Mouse (Mus musculus): Measurements from ENCODE around the gene Kif3a.
A peak's percentile ranks its signal among the peaks of the same experiment; 100 is the strongest.

Gene Kif3a

DNA sequence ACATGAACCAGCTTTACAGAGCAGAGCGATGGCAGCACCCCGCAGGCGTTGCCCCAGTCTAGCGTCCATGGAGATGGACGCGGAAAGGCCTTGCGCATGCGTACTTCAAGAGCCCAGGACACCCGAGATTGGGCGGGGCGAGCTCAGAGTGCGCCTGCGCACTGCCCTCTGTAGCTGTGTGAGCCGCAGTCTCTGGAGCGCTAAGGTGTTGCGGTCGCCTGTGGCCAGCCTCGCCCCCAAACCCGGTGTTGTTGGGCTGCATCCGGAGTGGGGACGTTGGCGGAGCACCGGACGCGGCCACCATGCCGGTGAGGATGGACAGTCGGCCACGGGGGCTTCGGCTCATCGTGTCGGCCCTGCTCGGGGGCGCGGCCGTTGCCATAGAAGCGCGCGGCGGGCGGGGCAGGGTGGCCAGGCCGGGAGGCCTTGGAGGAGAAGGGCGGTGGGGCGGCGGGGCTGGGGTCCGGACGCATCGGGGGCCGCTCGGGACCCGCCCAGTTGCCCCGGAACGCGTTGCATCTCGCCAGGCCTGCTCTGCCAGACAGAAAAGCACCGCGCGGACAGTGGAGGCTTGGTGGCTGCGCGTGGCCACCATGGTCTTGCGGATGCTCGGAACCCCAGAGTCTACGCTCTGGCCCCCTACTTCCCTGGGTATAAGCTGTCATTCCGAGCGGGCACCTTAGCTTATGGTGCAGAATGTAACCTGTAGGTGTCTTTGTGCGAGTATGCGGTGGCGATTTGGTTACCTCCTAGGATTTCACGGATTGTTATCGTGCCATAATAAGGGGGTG is at the start of gene Kif3a:
Gene Kif3a (plus strand): TSS at position 156 of the 791 bp plus-strand sequence.
- DNase-seq (ENCODE audit: low spot score), result peak; percentile 99

DNA sequence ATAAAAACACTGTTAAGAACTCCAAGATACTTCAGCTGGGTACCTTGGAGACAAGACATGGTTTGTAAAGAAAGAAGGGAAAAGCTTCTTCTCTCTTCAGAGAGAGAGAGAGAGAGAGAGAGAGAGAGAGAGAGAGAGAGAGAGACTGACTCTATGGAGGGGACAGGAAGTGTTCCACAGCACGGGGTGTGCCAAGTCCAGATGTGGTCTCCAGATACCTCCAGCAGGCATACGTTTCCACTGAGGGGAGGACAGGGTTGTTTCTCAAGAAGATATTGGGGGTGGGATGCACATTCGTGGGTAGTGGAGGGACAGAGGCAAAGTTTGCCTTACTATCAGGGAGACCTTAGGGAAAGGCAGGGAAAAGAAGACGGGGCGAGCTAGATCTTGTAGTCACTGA is 48.4 kb upstream of the Kif3a start:
- DNase-seq (ENCODE audit: low spot score), result no peak

GRCm38 (mm10) chr11:53519207-53520121 is 47.7 kb upstream of the Kif3a start, which contains the start of gene Sept8:
Gene Sept8, plus strand, starts transcription at chr11:53519257.
- DNase-seq (ENCODE audit: low spot score), result peak; percentile 69

DNA sequence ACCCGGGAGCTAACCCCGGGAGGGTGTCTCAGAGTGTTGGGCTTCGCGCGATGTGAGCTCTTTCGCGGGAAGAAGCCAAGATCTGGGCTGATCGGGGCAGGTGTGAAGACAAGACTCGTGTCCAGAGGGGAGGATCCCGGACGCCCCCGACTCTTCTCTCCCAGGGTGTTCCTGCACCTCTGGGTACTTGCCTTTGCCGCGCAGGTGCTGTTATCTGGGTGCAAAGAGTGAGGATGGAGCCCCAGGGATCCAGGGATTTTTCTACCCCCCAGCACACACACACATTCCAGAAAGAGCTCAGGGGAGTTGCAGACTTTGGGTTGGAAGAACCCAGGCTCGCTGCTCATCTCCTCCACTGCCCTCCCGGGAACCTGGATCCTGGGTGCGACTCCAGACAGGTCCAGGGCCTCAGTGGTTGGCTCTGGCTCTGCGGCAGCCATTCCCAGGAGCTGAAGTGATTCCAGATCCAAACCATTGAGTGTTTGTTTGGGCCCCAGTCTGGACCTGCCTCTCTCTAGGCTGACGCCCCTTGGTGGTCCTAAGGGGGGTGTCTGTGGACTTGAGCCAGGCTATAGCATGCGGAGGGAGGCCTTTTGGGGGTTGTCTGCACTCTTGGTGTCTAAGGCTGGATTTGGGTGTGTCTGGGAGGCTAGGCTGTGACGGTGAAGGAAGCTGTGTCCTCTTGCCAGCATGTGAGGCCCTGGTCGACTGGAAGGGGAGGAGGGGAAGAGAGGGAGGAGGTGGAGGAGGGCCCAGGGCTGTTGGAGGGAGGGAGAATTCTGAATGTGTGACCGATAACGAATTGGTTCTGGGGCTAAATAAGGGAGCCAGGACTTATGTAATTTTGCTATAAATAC is 46.8 kb upstream of the Kif3a start:
- DNase-seq (ENCODE audit: low spot score), result peak; percentile 61

DNA sequence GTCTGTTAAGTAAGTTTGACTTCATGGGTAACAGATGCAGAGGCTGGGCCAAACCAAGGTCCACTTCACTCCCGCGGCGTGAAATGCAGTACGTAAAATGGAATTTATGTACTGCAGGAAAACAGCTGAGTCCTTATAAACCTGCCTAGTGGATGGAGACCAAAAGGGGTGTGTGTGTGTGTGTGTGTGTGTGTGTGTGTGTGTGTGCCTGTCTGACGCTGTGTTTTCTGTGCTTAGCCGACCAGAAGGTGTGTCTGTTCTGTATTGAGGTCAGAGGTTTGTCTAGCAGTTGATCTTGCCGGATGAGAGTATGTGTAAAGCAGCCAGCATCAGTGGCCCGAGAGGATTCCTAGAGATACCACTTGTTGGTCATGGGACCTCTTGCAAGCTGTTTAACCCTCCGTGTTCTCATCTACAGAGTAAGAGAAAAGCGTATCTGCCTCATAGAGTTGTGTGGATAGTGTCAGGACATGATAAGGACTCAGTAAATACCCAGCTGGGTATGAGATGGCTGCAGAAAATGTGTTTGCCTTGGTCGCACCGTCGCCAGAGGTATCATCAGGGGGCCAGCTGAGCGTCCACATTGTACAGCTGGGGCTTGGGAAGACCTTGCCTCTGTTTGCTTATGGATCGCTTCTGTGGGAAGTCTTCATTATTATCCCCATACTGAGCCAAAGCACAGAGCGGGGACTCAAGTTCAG is 45.9 kb upstream of the Kif3a start:
- DNase-seq (ENCODE audit: low spot score), result no peak

DNA sequence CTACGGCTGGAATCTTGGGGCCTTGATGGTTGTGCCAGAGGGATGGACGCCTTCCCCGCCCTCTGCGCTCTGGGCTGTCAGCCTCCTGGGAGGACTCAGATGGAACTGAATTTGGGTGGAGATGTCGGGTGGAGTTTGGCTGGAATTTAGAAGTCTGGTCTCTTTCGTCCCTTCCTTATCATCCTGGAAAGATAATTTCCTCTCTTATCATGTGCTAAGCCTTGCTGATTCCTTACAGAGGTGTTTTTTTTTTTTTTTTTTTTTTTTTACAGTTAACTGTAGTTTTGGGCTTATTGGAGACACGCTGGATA is 45.4 kb upstream of the Kif3a start:
- DNase-seq (ENCODE audit: low spot score), result no peak

DNA sequence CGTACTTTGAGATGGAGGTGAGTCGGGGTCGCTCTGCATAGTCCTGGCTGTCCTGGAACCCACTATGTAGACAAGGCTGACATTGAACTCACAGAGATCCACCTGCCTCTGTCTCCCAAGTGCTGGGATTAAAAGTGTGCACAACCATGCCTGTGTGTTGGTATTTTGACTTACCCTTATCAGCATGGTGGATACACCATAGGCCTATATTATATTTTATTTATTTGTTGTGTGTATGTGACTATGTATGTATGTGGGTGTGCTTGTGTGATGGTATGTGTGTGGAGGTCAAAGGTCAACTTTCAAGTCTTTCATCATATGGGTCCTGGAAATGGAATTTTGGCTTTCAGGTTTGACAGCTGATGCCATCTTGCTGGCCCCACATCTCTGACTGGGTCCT is 44.8 kb upstream of the Kif3a start:
- no peak for DNase-seq (ENCODE audit: low spot score)

DNA sequence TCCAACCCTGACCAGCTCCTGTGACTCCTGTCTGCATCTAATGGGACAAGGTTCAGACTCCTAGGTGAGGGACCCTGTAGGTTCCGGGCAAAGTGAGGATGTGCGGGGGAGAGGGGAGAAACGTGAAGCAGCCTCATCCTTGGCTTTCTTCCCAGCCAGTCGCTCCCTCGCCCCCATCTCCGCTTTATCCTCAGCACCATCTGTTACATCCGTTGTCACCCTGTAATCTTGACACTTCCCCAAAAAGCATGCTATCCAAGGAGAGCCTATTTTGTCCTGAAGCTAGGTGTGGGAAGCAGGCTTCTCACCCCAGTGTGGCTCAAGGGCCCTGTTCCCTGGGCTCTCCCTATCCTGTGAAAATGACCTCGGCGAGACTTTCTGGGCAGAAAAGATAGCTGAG is 44.2 kb upstream of the Kif3a start:
- DNase-seq (ENCODE audit: low spot score), result no peak

DNA sequence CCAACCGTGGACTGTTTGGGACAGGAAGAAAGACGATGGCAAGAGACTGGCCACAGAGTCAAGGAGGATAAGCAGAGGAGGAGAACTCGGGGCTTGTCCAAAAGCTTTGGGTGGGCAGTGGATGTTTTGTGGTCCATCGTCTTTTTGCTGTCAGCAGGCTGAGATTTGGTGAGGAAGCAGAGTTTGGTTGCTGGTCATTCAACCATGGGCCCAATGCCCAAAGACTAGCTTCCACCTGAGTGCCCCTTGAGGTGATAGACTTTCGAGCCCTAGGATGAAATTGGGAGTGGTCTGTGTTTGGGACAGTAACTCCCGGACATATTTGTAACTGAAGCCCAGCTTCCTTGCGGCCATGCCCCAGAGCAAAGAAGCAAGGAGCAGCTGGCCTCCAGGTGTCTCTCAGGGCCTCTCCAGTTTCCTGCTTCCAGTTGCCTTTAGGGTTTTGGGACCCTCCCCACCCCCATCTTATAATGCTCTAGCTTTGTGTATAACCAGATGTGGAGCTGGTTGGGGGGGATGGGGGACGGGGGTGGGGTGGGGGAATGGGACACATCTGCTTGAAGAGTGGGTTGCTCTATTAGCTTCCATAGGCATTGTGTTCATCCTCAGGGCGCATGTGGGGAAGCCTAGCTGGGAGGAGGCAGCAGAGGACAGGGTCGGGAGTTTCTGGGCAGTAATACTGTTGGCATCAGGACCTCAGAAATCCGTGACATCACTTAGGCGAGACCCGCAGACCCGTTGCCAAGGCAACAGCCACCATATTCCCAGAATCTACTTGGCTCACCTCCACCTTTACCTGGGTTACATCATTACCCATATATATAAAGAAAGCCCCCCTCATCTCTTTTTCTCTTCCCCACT is 43.4 kb upstream of the Kif3a start:
- DNase-seq (ENCODE audit: low spot score), result peak; percentile 33

DNA sequence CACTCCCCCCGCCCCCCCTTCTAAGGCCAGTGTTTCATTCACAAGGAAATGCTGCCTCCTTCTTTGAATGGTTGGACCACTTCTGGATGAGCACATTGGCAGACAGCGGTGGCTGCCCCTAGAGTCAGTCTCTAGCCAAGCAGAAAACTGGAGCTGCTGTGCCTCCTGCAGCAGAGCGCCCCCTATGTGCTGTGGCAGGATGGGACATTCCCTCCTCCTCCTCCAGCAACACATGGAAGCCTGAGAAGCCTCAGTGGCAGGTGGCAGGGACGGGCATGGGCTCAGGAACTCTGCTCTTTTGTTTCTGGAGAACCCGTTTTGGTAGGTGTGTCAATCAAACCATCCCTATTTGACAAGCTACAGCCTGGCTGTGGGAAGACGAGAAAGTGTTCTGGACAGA is 42.3 kb upstream of the Kif3a start:
- no peak for DNase-seq (ENCODE audit: low spot score)

DNA sequence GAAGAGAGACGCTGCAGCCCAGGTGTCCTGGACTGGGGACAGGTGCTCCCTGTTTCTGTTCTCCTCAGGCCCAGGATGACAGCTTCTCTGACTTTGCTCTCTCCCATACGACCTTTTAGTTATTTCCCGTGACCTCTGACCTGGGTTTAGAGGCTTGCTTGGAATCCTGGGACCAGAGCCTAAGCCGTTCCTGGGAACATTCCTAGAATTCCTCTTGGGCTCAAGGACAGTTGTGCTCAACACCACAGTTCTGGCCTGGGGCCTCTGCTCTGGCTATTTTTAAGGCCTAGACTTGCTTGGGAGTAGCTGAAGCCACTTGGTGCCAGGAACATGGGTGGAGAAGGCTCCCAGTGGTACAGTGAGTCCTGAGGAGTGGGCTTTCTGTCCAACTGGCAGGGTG is 41.7 kb upstream of the Kif3a start:
- peak; percentile 68 for DNase-seq (ENCODE audit: low spot score)

DNA sequence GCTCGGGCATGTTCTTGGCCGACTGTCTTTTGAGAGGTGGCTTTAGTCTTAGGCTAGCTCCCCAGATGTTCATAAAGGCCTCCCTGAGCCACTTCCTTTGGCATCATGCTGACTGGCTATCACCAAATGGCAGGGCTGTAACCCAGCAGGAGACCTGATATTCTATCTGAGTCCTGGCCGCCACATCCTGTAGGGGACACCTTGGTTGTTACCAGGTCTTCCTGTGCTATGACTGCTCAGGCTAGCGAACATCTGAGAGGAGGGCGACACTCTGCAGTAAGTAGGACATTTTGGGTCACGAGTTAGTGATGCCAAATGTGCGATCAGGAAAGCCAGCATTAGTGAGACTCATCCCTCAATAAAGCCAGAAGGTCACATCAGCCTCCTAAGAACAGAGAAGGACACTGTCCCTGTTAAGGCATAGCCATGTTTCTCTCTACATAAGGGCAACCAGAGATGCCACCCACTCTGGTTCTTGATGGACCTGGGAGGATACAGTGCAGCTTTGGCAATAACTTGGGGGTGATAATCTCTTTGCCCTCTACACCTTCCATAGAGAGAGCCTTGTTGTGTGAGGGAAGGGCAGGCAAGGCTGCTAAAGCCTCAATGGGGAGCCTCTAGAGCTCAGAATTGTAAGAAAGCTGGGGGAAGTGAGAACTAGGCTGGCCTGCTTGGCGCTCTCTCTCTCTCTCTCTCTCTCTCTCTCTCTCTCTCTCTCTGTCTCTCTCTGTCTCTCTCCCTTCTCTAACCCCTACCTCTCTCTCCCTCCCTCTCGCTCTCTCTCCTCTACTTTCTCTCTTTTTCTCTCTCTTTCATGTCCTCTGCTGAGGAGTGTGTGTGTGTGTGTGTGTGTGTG is 38.6 kb upstream of the Kif3a start:
- no peak for DNase-seq (ENCODE audit: low spot score)

DNA sequence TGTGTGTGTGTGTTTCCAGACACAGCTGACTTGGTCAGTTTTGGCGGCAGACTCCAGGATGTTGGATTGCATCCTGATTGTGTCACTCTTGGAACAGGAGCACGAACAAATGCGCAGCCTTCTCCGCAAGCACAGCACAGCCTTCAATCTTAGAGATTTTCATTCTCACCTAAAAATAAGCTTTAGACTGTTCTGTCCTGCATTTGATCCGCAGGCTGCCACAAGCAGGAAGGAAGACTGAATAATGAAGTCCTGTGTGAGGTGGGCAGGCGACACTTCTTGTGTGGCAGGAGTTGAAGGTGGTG is 38.0 kb upstream of the Kif3a start:
- DNase-seq (ENCODE audit: low spot score), result no peak

DNA sequence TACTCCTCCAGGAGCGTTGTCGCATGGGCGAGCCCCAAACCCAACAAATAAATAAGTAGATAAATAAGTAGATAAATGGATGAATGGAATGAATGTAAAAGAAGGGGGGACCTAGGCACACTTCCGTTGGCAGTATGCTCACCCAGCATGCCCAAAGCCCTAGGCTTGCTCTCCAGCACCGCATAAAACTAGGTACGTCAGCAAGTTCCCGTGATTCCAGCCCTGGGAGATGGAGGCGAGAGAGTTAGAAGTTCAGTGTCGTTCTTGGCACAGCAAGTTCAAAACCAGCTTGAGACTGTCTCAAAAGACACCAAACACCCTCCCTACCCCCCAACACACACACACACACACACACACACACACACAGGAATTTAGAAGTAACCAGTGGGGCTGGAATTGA is 37.2 kb upstream of the Kif3a start:
- no peak for DNase-seq (ENCODE audit: low spot score)

- no peak for DNase-seq (ENCODE audit: low spot score)
These were observed 35.5 kb upstream of the Kif3a start for GRCm38 (mm10) chr11:53531578-53532230.

GRCm38 (mm10) chr11:53532231-53532620 is 35.0 kb upstream of the Kif3a start:
- no peak for DNase-seq (ENCODE audit: low spot score)

GRCm38 (mm10) chr11:53539002-53539491 is 28.1 kb upstream of the Kif3a start:
- DNase-seq (ENCODE audit: low spot score), result no peak

DNA sequence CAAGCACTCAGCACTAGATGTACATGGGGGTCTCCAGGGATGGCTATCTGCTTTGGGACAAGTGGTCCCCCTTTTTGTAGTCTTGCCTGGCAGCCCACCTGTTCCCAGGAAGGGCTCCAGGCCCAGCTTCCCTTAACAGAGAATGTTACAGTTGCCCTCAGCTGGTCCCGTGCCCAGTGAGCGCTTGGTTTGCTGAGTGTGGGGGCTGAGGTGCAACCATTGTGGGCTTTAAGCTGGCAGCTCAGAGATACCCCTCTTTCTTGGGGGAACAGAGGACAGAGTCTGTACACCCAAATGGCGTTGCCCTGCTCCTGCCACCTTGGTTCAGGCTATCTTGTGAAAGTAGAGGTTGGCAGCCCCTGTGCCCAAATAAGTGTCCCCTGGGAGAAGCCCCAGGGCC is 26.8 kb upstream of the Kif3a start:
- DNase-seq (ENCODE audit: low spot score), result no peak

DNA sequence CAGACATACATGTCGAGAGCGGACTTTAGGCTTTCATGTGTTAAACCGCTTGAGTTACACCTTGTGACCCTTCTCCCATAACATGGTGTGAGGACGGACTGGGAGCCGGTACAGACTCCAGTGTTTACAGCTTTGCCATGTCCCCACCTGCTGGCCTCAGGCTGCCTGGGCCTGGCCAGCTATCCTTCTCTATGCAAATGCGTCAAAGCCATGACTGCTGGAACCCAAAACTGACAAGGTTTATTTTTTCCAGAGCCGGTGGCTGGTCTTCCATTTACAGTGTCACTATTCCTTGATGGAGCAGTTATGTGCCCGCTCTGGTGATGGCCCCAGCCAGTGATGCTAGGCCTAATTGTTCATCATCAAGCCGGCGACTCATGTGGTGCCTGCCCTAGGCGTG is 26.0 kb upstream of the Kif3a start:
- DNase-seq (ENCODE audit: low spot score), result no peak
